ENCODE assay signal across 9 mouse cellular contexts in genomic region chr4:150029885-150030284, GRCm38 (mm10). TPM values are rescaled to one million over a fixed set of nuclear protein-coding genes. Genes with fewer than 3 reads are reported as not detected.
DNase-seq lines count a peak whose midpoint lies in the region; ATAC-seq lines count a peak whose summit lies in the region.
"Had no signal": no experiment of that assay in that cellular context is flagged by ENCODE, and none has a peak within 500 bp of the region (broad histone marks: within the 10 kb centered on the region; RNA-seq: fewer than 3 reads in every experiment).

No protein-coding gene starts in this region.

- peak overlapping the region; percentile 70 for H3K9ac ChIP-seq in heart, embryonic 14.5 days (ENCODE audit: low read length)
- no peak overlapping the region for H3K9ac ChIP-seq in forebrain, embryonic 13.5 days
- no peak overlapping the region for H3K9ac ChIP-seq in liver, embryonic 13.5 days

- no peak for ATAC-seq in heart, embryonic 14.5 days (ENCODE audit: insufficient number of reproducible peaks, insufficient read depth, low FRiP score, low read depth)
- peak; percentile 32 for ATAC-seq in activated CD4-positive, CD25-positive, alpha-beta regulatory T cell, adult 4 months
- ATAC-seq in forebrain, embryonic 13.5 days: no peak
- no peak for ATAC-seq in liver, embryonic 13.5 days (ENCODE audit: low read depth)
- no peak for ATAC-seq in megakaryocyte progenitor cell, adult 5-6 weeks (replicated peaks; ENCODE audit: poor library complexity)
- ATAC-seq: Patski had no signal

- peaks cover 19 to 32% of the 10 kb centered on the region in 2 experiments for H3K4me1 ChIP-seq in heart, embryonic 14.5 days (ENCODE audit: control insufficient read depth in 2 of 2, insufficient read depth in 2 of 2, low read length in 2 of 2)
- H3K4me1 ChIP-seq in forebrain, embryonic 13.5 days: peaks cover 31% of the 10 kb centered on the region
- peaks cover 8% of the 10 kb centered on the region for H3K4me1 ChIP-seq in liver, embryonic 13.5 days (replicated peaks)

- H3K4me3 ChIP-seq in heart, embryonic 14.5 days (ENCODE audit: control insufficient read depth in 1 of 2, insufficient read depth in 1 of 2, low read depth in 1 of 2, low read length in 2 of 2): peak overlapping the region; percentile 56 to 58
- peak overlapping the region; percentile 45 for H3K4me3 ChIP-seq in forebrain, embryonic 13.5 days
- H3K4me3 ChIP-seq in liver, embryonic 13.5 days (replicated peaks): 0 out of 2 replicates have a peak overlapping the region, but pooled peaks have one; percentile 9

- no peaks in the 10 kb centered on the region for H3K9me3 ChIP-seq in heart, embryonic 14.5 days (ENCODE audit: control insufficient read depth, low read length)
- H3K9me3 ChIP-seq in forebrain, embryonic 13.5 days (replicated peaks): no peaks in the 10 kb centered on the region
- H3K9me3 ChIP-seq in liver, embryonic 13.5 days (replicated peaks): no peaks in the 10 kb centered on the region

- H3K27ac ChIP-seq in heart, embryonic 14.5 days (replicated peaks in 1 of 2; ENCODE audit: control insufficient read depth in 1 of 2, insufficient read depth in 1 of 2, low read depth in 2 of 2, low read length in 2 of 2): no peak overlapping the region
- H3K27ac ChIP-seq in forebrain, embryonic 13.5 days: no peak overlapping the region
- H3K27ac ChIP-seq in liver, embryonic 13.5 days: no peak overlapping the region

- H3K27me3 ChIP-seq in heart, embryonic 14.5 days (ENCODE audit: control insufficient read depth, insufficient read depth, low read length): peaks cover 67% of the 10 kb centered on the region
- peaks cover 83% of the 10 kb centered on the region for H3K27me3 ChIP-seq in forebrain, embryonic 13.5 days
- peaks cover 88% of the 10 kb centered on the region for H3K27me3 ChIP-seq in liver, embryonic 13.5 days
- H3K27me3 ChIP-seq: Patski had no signal

- 6% methylated on average over 11 of the region's 11 CpGs for WGBS in heart, embryonic 14.5 days
- WGBS in forebrain, embryonic 13.5 days: 4% methylated on average over 11 of the region's 11 CpGs
- 6% methylated on average over 11 of the region's 11 CpGs for WGBS in liver, embryonic 13.5 days (ENCODE audit: insufficient replicate concordance)

- intact Hi-C loops in heart, postnatal 14 days (cut with DNase I): no loop called here

- no peak for DNase-seq in heart, postnatal 14 days
- no peak for DNase-seq in liver, embryonic 13.5 days
- no peak for DNase-seq in testis, postnatal 10 days (ENCODE audit: low spot score)
- DNase-seq in layer of hippocampus, postnatal 14 days (ENCODE audit: low spot score in 2 of 2): no peak

- H3K4me2 ChIP-seq in heart, embryonic 14.5 days (ENCODE audit: low read length): peak overlapping the region; percentile 98
- H3K4me2 ChIP-seq in forebrain, embryonic 13.5 days: peak overlapping the region; percentile 81
- peak overlapping the region; percentile 60 for H3K4me2 ChIP-seq in liver, embryonic 13.5 days

- H3K36me3 ChIP-seq in heart, embryonic 14.5 days (ENCODE audit: control insufficient read depth, insufficient read depth, low read length): no peaks in the 10 kb centered on the region
- H3K36me3 ChIP-seq in forebrain, embryonic 13.5 days (ENCODE audit: poor library complexity, severe bottlenecking): no peaks in the 10 kb centered on the region
- no peaks in the 10 kb centered on the region for H3K36me3 ChIP-seq in liver, embryonic 13.5 days

RNA-seq across cellular contexts. Expression of gene H6pd, which starts 21.1 kb away (rescaled TPM):
- polyA plus RNA-seq in heart, embryonic 14.5 days (2014; fragmentation: Nextera tagmentation; extraction: Ambion mirVana): 8.6 and 8.9 TPM in 2 replicates
- total RNA-seq in heart, postnatal 14 days (2021): 10 to 100 TPM; 41.0 to 45.9 TPM
- polyA plus RNA-seq in activated CD4-positive, CD25-positive, alpha-beta regulatory T cell, adult 4 months (2017; shearing (Covaris generic)): 1 to 10 TPM; 5.3 to 5.4 TPM
- 0.98 and 1.4 TPM in 2 replicates for polyA plus RNA-seq in forebrain, embryonic 13.5 days (2015; fragmentation: Nextera tagmentation; extraction: Ambion mirVana)
- 6.8 and 7.3 TPM in 2 replicates for polyA plus RNA-seq in liver, embryonic 13.5 days (2015; fragmentation: Nextera tagmentation; extraction: Ambion mirVana)
- total RNA-seq in layer of hippocampus, postnatal 14 days (2021): 10 to 100 TPM; 11.5 to 12.2 TPM
- 14.6 and 15.5 TPM in 2 replicates for total RNA-seq in megakaryocyte progenitor cell, adult 5-6 weeks (2015)
- total RNA-seq in megakaryocyte progenitor cell, adult 5-6 weeks (2017): 24.9 and 27.9 TPM in 2 replicates

RNA-seq across cellular contexts. Expression of gene Gpr157, which starts 57.3 kb away (rescaled TPM):
- polyA plus RNA-seq in heart, embryonic 14.5 days (2014; fragmentation: Nextera tagmentation; extraction: Ambion mirVana): 2.2 TPM in 2 replicates
- total RNA-seq in heart, postnatal 14 days (2021): 10 to 100 TPM; 29.5 to 33.7 TPM
- polyA plus RNA-seq in activated CD4-positive, CD25-positive, alpha-beta regulatory T cell, adult 4 months (2017; shearing (Covaris generic)): under 1 TPM; 0.33 to 0.42 TPM
- 0.08 and 0.19 TPM in 2 replicates for polyA plus RNA-seq in forebrain, embryonic 13.5 days (2015; fragmentation: Nextera tagmentation; extraction: Ambion mirVana)
- 0.10 and 0.12 TPM in 2 replicates for polyA plus RNA-seq in liver, embryonic 13.5 days (2015; fragmentation: Nextera tagmentation; extraction: Ambion mirVana)
- 1 to 10 TPM; 1.1 to 1.4 TPM for total RNA-seq in layer of hippocampus, postnatal 14 days (2021)
- 0.89 and 1.6 TPM in 2 replicates for total RNA-seq in megakaryocyte progenitor cell, adult 5-6 weeks (2015)
- total RNA-seq in megakaryocyte progenitor cell, adult 5-6 weeks (2017): 1.7 and 1.9 TPM in 2 replicates
